24 mouse cellular contexts compared by ENCODE assay signal in genomic region chr8:10562046-10562445, GRCm38 (mm10).
DNase-seq lines count a peak whose midpoint lies in the region; ATAC-seq lines count a peak whose summit lies in the region.
"Had no signal": no experiment of that assay in that cellular context is flagged by ENCODE, and none has a peak within 500 bp of the region (broad histone marks: within the 10 kb centered on the region; RNA-seq: fewer than 3 reads in every experiment).

No protein-coding gene starts in this region.

- H3K4me2 ChIP-seq in hindbrain, embryonic 12.5 days (replicated peaks), result no peak overlapping the region
- H3K4me2 ChIP-seq in hindbrain, embryonic 11.5 days (replicated peaks; ENCODE audit: low read depth, low read length), result no peak overlapping the region
- no peak overlapping the region for H3K4me2 ChIP-seq in kidney, embryonic 16.5 days (replicated peaks; ENCODE audit: low read depth, low read length)
- H3K4me2 ChIP-seq: heart, embryonic 12.5 days; stomach, embryonic 15.5 days had no signal

- 61% methylated on average over 13 of the region's 13 CpGs for WGBS in hindbrain, embryonic 12.5 days
- WGBS in hindbrain, embryonic 11.5 days, result 72% methylated on average over 13 of the region's 13 CpGs
- 82% methylated on average over 13 of the region's 13 CpGs for WGBS in kidney, embryonic 16.5 days

- H3K27me3 ChIP-seq in hindbrain, embryonic 12.5 days, result no peaks in the 10 kb centered on the region
- no peaks in the 10 kb centered on the region for H3K27me3 ChIP-seq in hindbrain, embryonic 11.5 days (ENCODE audit: control insufficient read depth, insufficient read depth, low read length)
- H3K27me3 ChIP-seq in kidney, embryonic 16.5 days (ENCODE audit: insufficient read depth, low read length), result no peaks in the 10 kb centered on the region
- H3K27me3 ChIP-seq: heart, embryonic 12.5 days; stomach, embryonic 15.5 days had no signal

- DNase-seq in hindbrain, embryonic 11.5 days (ENCODE audit: low spot score), result no peak
- peak; percentile 17 for DNase-seq in retina, postnatal 1 day
- no peak for DNase-seq in retina, embryonic 14.5 days (ENCODE audit: low spot score)
- DNase-seq in liver, result no peak
- DNase-seq: adrenal gland, adult 2 months; cerebellum, adult 11-12 months; cerebellum, postnatal 10 days; gastrocnemius, postnatal 10 days; heart, adult 18-20 months; heart, postnatal 10 days; kidney, adult 18-20 months; kidney, postnatal 10 days; right cerebral cortex, adult 18-20 months; right cerebral cortex, postnatal 4 days; thymus, postnatal 25 days had no signal

- H3K4me1 ChIP-seq in hindbrain, embryonic 12.5 days, result peaks cover 10% of the 10 kb centered on the region
- H3K4me1 ChIP-seq in hindbrain, embryonic 11.5 days (replicated peaks; ENCODE audit: control insufficient read depth, insufficient read depth, low read length), result no peaks in the 10 kb centered on the region
- no peaks in the 10 kb centered on the region for H3K4me1 ChIP-seq in kidney, embryonic 16.5 days (ENCODE audit: insufficient read depth, low read length)
- H3K4me1 ChIP-seq: limb, embryonic 10.5 days; stomach, embryonic 15.5 days had no signal

- ATAC-seq in hindbrain, embryonic 12.5 days (ENCODE audit: low FRiP score), result peak; percentile 54; the same call in 1 of the 2 replicates
- ATAC-seq in hindbrain, embryonic 11.5 days (ENCODE audit: low FRiP score), result no peak
- ATAC-seq in megakaryocyte, adult 5-6 weeks (ENCODE audit: poor library complexity, severe bottlenecking), result peak; percentile 81
- ATAC-seq in kidney, embryonic 16.5 days (ENCODE audit: low FRiP score, low TSS enrichment), result no peak
- ATAC-seq: Patski had no signal

- H3K36me3 ChIP-seq in hindbrain, embryonic 12.5 days, result no peaks in the 10 kb centered on the region
- H3K36me3 ChIP-seq in hindbrain, embryonic 11.5 days (ENCODE audit: control insufficient read depth, insufficient read depth, low read length), result no peaks in the 10 kb centered on the region
- H3K36me3 ChIP-seq in kidney, embryonic 16.5 days (ENCODE audit: insufficient read depth, low read length), result no peaks in the 10 kb centered on the region
- H3K36me3 ChIP-seq: forebrain, embryonic 10.5 days; heart, embryonic 12.5 days; limb, embryonic 10.5 days; stomach, embryonic 15.5 days had no signal

- no peaks in the 10 kb centered on the region for H3K9me3 ChIP-seq in hindbrain, embryonic 12.5 days (replicated peaks)
- no peaks in the 10 kb centered on the region for H3K9me3 ChIP-seq in hindbrain, embryonic 11.5 days (ENCODE audit: control insufficient read depth, low read length)
- H3K9me3 ChIP-seq in kidney, embryonic 16.5 days (ENCODE audit: low read length), result no peaks in the 10 kb centered on the region
- H3K9me3 ChIP-seq: forebrain, embryonic 10.5 days; heart, embryonic 12.5 days; limb, embryonic 10.5 days; stomach, embryonic 15.5 days had no signal

- H3K9ac ChIP-seq in hindbrain, embryonic 12.5 days, result no peak overlapping the region
- no peak overlapping the region for H3K9ac ChIP-seq in hindbrain, embryonic 11.5 days (ENCODE audit: low read depth, low read length)
- no peak overlapping the region for H3K9ac ChIP-seq in kidney, embryonic 16.5 days (replicated peaks; ENCODE audit: low read length)
- H3K9ac ChIP-seq: heart, embryonic 12.5 days; stomach, embryonic 15.5 days had no signal

- H3K4me3 ChIP-seq in hindbrain, embryonic 12.5 days, result no peak overlapping the region
- no peak overlapping the region for H3K4me3 ChIP-seq in hindbrain, embryonic 11.5 days (ENCODE audit: low read depth, low read length)
- H3K4me3 ChIP-seq in kidney, embryonic 16.5 days (ENCODE audit: low read length), result no peak overlapping the region
- H3K4me3 ChIP-seq: forebrain, embryonic 10.5 days; heart, embryonic 12.5 days; limb, embryonic 10.5 days; stomach, embryonic 15.5 days had no signal

- H3K27ac ChIP-seq in hindbrain, embryonic 12.5 days, result 0 out of 2 replicates have a peak overlapping the region, but pooled peaks have one; percentile 23
- H3K27ac ChIP-seq in hindbrain, embryonic 11.5 days (ENCODE audit: low read depth, low read length), result no peak overlapping the region
- H3K27ac ChIP-seq in kidney, embryonic 16.5 days (ENCODE audit: low read length), result no peak overlapping the region
- H3K27ac ChIP-seq: forebrain, embryonic 10.5 days; limb, embryonic 10.5 days; macrophage; stomach, embryonic 15.5 days had no signal

Comparison
In these comparisons a context has a peak if more than half of its experiments do, and no peak if none do; other contexts are left out.
1. ATAC-seq: peak in hindbrain, embryonic 12.5 days (single experiment) and megakaryocyte, adult 5-6 weeks (single experiment); none in hindbrain, embryonic 11.5 days (single experiment) and kidney, embryonic 16.5 days (single experiment).